Mouse (Mus musculus) thymus, adult 2 months (tissue): ENCODE results near the gene Tbx4. TPM values are rescaled to one million over a fixed set of nuclear protein-coding genes. Genes with fewer than 3 reads are reported as not detected.

Experiments
- DNase-seq: peaks from one replicate; pipeline ENCODE4 v3.0.0; 2021
- H3K27ac ChIP-seq: fragments of 200-500 bp; 2 replicates; pipeline ENCODE4 v1.5.1; 2012; ENCODE audit warnings: low read length, control low read depth; ENCODE audit not compliant: control insufficient read depth, insufficient read depth
- H3K27me3 ChIP-seq: fragments of 200-500 bp; 2 replicates; pipeline ENCODE4 v1.6.1; 2012; ENCODE audit warnings: mild to moderate bottlenecking, low read length, moderate library complexity, mixed read lengths; ENCODE audit not compliant: control insufficient read depth, insufficient read depth
- H3K36me3 ChIP-seq: fragments of 200-500 bp; 2 replicates; pipeline ENCODE4 v1.6.1; 2012; ENCODE audit warnings: mild to moderate bottlenecking, low read length, moderate library complexity; ENCODE audit not compliant: control insufficient read depth, insufficient read depth
- H3K4me1 ChIP-seq: fragments of 200-500 bp; replicated peaks from 2 replicates; pipeline ENCODE4 v1.6.1; 2012; ENCODE audit warnings: low read length; ENCODE audit not compliant: control insufficient read depth, insufficient read depth
- H3K4me3 ChIP-seq: fragments of 200-500 bp; 2 replicates; pipeline ENCODE4 v1.5.1; 2012; ENCODE audit warnings: mild to moderate bottlenecking, low read length, control low read depth, moderate library complexity; ENCODE audit not compliant: control insufficient read depth, insufficient read depth
- CTCF ChIP-seq: fragments of 200-500 bp; IDR thresholded peaks from 2 replicates; pipeline ENCODE4 v1.5.1; 2012; ENCODE audit warnings: mild to moderate bottlenecking, control low read depth, low read length, moderate library complexity, borderline replicate concordance; ENCODE audit not compliant: control insufficient read depth, poor library complexity, insufficient read depth; ENCODE audit errors: extremely low read depth
- POLR2A ChIP-seq: fragments of 200-500 bp; IDR thresholded peaks from 2 replicates; pipeline ENCODE4 v1.6.1; 2012; ENCODE audit warnings: mild to moderate bottlenecking, low read length, control low read depth, moderate library complexity; ENCODE audit not compliant: control insufficient read depth, poor library complexity, insufficient read depth; ENCODE audit errors: extremely low read depth
- WGBS: fragments of 180-500 bp; shearing (Covaris S2); methylation state at CpG from one replicate; pipeline ENCODE4 v1.1.7; 2018; 5-methylcytosine and 5-hydroxymethylcytosine counted together
- polyA plus RNA-seq: library from polyadenylated mRNA; depleted of rRNA; stranded (reverse); fragments of >200 nt; gene quantifications from 2 replicates; pipeline ENCODE4 v1.2.3, GENCODE M21; 2012

The Tbx4 gene
- polyA plus RNA-seq, 1 experiment: 0.08 TPM

- H3K36me3 ChIP-seq: no peaks in the 10 kb centered on the region
Observed at GRCm38 (mm10) chr11:85917091-85917992, 31.1 kb downstream of the Tbx4 start.

GRCm38 (mm10) chr11:85917993-85918325 is 31.7 kb downstream of the Tbx4 start:
- H3K27ac ChIP-seq: no peak overlapping the region
- WGBS: 65% methylated on average over 11 of the region's 11 CpGs
- TF ChIP-seq POLR2A (no peak), CTCF (no peak)

More at GRCm38 (mm10) chr11:85917091-85917992, 31.1 kb downstream of the Tbx4 start:
- no peak overlapping the region for H3K27ac ChIP-seq
- no peaks in the 10 kb centered on the region; the same call in 1 of the 2 replicates for H3K27me3 ChIP-seq
- no peaks in the 10 kb centered on the region for H3K4me1 ChIP-seq
- no peak for TF ChIP-seq POLR2A
- no peak for TF ChIP-seq CTCF
- H3K4me3 ChIP-seq: no peak overlapping the region
- 89% methylated on average over 12 of the region's 12 CpGs for WGBS
- DNase-seq: no peak

GRCm38 (mm10) chr11:85918388-85918940 is 32.2 kb downstream of the Tbx4 start:
- no peak for DNase-seq
- Histone ChIP-seq H3K27ac (no peak overlapping the region), H3K27me3 (no peaks in the 10 kb centered on the region; the same call in 1 of the 2 replicates), H3K4me3 (no peak overlapping the region), H3K4me1 (no peaks in the 10 kb centered on the region), H3K36me3 (no peaks in the 10 kb centered on the region)
- TF ChIP-seq POLR2A: no peak
- no peak for TF ChIP-seq CTCF
- 79% methylated on average over 10 of the region's 10 CpGs for WGBS

More at GRCm38 (mm10) chr11:85917993-85918325, 31.7 kb downstream of the Tbx4 start:
- H3K4me1 ChIP-seq: no peaks in the 10 kb centered on the region
- no peak for DNase-seq
- no peak overlapping the region for H3K4me3 ChIP-seq
- no peaks in the 10 kb centered on the region for H3K36me3 ChIP-seq
- H3K27me3 ChIP-seq: no peaks in the 10 kb centered on the region; the same call in 1 of the 2 replicates

- Histone ChIP-seq H3K4me1 (no peaks in the 10 kb centered on the region; the same call in 1 of the 2 replicates), H3K27me3 (peaks cover 9% of the 10 kb centered on the region; the same call in 1 of the 2 replicates), H3K27ac (no peak overlapping the region), H3K36me3 (no peaks in the 10 kb centered on the region), H3K4me3 (no peak overlapping the region)
- no peak for TF ChIP-seq CTCF
- no peak for TF ChIP-seq POLR2A
- 2% methylated on average over 19 of the region's 19 CpGs for WGBS
- DNase-seq: no peak
Observed at GRCm38 (mm10) chr11:85925294-85925743, 39.1 kb downstream of the Tbx4 start.

GRCm38 (mm10) chr11:85926287-85926764 is 40.1 kb downstream of the Tbx4 start:
- Histone ChIP-seq H3K36me3 (no peaks in the 10 kb centered on the region), H3K4me1 (no peaks in the 10 kb centered on the region; the same call in 1 of the 2 replicates), H3K4me3 (no peak overlapping the region), H3K27ac (no peak overlapping the region), H3K27me3 (peaks cover 9% of the 10 kb centered on the region; the same call in 1 of the 2 replicates)
- no peak for TF ChIP-seq POLR2A
- no peak for TF ChIP-seq CTCF
- DNase-seq: no peak
- WGBS: 17% methylated on average over 16 of the region's 16 CpGs

GRCm38 (mm10) chr11:85928106-85928505 is 41.9 kb downstream of the Tbx4 start:
- no peaks in the 10 kb centered on the region for H3K36me3 ChIP-seq
- no peak for DNase-seq
- H3K4me3 ChIP-seq: no peak overlapping the region
- no peak for TF ChIP-seq CTCF
- TF ChIP-seq POLR2A: no peak
- H3K27me3 ChIP-seq: peaks cover 9% of the 10 kb centered on the region; the same call in 1 of the 2 replicates
- 85% methylated on average over 4 of the region's 4 CpGs for WGBS
- H3K4me1 ChIP-seq: no peaks in the 10 kb centered on the region; the same call in 1 of the 2 replicates
- no peak overlapping the region for H3K27ac ChIP-seq
